Mouse (Mus musculus) left cerebral cortex, adult 2 months (tissue): ENCODE data around the gene Nav3. TPM values are rescaled to one million over a fixed set of nuclear protein-coding genes. Genes with fewer than 3 reads are reported as not detected.
A peak's percentile ranks its signal among the peaks of the same experiment; 100 is the strongest.

Experiments used
- DNase-seq, 2 experiments: peaks; one replicate each; pipeline ENCODE4 v3.0.0; 2021 to 2022; ENCODE audit warnings: low spot score in 2 of 2, mixed read lengths in 1 of 2; ENCODE audit errors: extremely low spot score in 1 of 2
- H3K27ac ChIP-seq: fragments of 200-600 bp; 2 replicates; pipeline ENCODE4 v1.8.1; 2022
- H3K4me3 ChIP-seq: fragments of 200-600 bp; 2 replicates; pipeline ENCODE4 v1.8.1; 2022
- CTCF ChIP-seq: fragments of 200-600 bp; IDR thresholded peaks from 2 replicates; pipeline ENCODE4 v1.8.1; 2022; ENCODE audit warnings: antibody characterized with exemption, mild to moderate bottlenecking, moderate library complexity
- intact Hi-C: fragments of 180-260 bp; cut with DNase I; formaldehyde crosslinking; loops from one replicate; pipeline ENCODE4 v1.15.1; 2025
- total RNA-seq, 2 experiments: library from RNA; stranded (reverse); gene quantifications; 2 replicates each; pipeline ENCODE4 v1.2.3; 2021

Nav3 gene
- total RNA-seq, 2 experiments from 2014 or later, result 116 to 136 TPM

- no peak overlapping the region for H3K4me3 ChIP-seq
- intact Hi-C loops, result no loop called here
- TF ChIP-seq CTCF, result no peak; the same call in 1 of the 2 replicates
- H3K27ac ChIP-seq, result no peak overlapping the region
- no peak for DNase-seq
These were observed 649.1 kb downstream of the Nav3 start for GRCm38 (mm10) chr10:109806782-109807493.

GRCm38 (mm10) chr10:109803441-109803840 is 652.6 kb downstream of the Nav3 start:
- no peak overlapping the region for H3K27ac ChIP-seq
- no peak overlapping the region for H3K4me3 ChIP-seq
- DNase-seq, result no peak
- no peak for TF ChIP-seq CTCF
- intact Hi-C loops, result no loop called here

GRCm38 (mm10) chr10:109802236-109802635 is 653.8 kb downstream of the Nav3 start:
- Histone ChIP-seq H3K27ac (no peak overlapping the region), H3K4me3 (no peak overlapping the region)
- no peak for TF ChIP-seq CTCF
- intact Hi-C loops, result no loop called here
- no peak for DNase-seq

DNA sequence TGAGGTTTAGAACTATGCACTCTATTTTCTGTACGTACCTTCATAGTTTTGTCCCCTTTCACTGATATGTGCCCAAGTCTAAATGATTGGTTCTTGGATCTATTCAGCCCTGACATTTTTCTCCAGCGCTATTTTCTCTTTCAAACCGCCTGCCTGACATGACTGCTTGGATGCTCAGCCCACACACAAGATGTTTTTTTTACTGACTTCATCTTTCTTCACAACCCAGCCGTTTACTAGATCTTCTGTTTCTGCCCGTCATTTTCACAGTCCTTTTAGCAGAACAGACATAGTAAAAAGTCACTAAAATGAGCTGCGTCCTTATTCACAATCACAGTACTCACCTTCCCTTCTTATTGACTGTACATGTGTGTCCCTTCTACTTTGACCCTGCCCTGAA is 656.8 kb downstream of the Nav3 start:
- H3K4me3 ChIP-seq, result no peak overlapping the region
- DNase-seq, result no peak
- peak overlapping the region; percentile 69 for H3K27ac ChIP-seq
- intact Hi-C loops, result loop anchor here (5.0 kb wide), 1 partner anchor 33 kb away; no protein-coding TSS in a partner anchor
- no peak for TF ChIP-seq CTCF

- Histone ChIP-seq H3K27ac (no peak overlapping the region; the same call in 1 of the 2 replicates), H3K4me3 (no peak overlapping the region)
- no peak for DNase-seq
- intact Hi-C loops, result loop anchor here (5.0 kb wide), 1 partner anchor 35 kb away; no protein-coding TSS in a partner anchor
- TF ChIP-seq CTCF, result no peak
These were observed 659.0 kb downstream of the Nav3 start for GRCm38 (mm10) chr10:109796981-109797380.

- intact Hi-C loops, result no loop called here
- DNase-seq, result no peak
- Histone ChIP-seq H3K27ac (no peak overlapping the region), H3K4me3 (no peak overlapping the region)
- no peak for TF ChIP-seq CTCF
These were observed 662.5 kb downstream of the Nav3 start for GRCm38 (mm10) chr10:109793491-109793890.

GRCm38 (mm10) chr10:109788728-109789127 is 667.3 kb downstream of the Nav3 start:
- intact Hi-C loops, result no loop called here
- Histone ChIP-seq H3K27ac (no peak overlapping the region), H3K4me3 (no peak overlapping the region)
- TF ChIP-seq CTCF, result no peak
- DNase-seq, result no peak

DNA sequence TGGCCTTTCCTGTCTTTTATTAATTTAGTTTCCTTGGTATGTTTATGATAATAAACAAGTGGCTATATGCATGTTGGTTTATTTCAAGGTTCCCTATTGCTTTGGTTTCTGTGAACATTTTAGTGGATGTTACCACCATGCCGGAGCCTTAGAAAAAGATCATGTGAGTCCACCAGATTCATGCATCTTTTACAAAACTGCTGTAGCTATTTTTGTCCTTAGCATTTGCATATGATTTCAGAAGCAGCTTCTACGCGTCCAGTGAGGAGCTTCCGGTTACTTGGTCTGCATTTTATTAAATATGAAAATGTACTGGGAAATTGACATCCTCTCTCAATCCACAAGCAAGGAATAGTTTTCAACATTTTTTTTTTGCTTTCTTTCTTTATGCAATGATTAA is 676.9 kb downstream of the Nav3 start:
- Histone ChIP-seq H3K4me3 (no peak overlapping the region), H3K27ac (peak overlapping the region; percentile 33; the same call in 1 of the 2 replicates)
- intact Hi-C loops, result no loop called here
- TF ChIP-seq CTCF, result no peak
- no peak for DNase-seq

GRCm38 (mm10) chr10:109769092-109769491 is 686.9 kb downstream of the Nav3 start:
- intact Hi-C loops, result no loop called here
- TF ChIP-seq CTCF, result no peak
- DNase-seq, result no peak
- peak overlapping the region; percentile 28; the same call in 1 of the 2 replicates for H3K27ac ChIP-seq
- H3K4me3 ChIP-seq, result no peak overlapping the region

DNA sequence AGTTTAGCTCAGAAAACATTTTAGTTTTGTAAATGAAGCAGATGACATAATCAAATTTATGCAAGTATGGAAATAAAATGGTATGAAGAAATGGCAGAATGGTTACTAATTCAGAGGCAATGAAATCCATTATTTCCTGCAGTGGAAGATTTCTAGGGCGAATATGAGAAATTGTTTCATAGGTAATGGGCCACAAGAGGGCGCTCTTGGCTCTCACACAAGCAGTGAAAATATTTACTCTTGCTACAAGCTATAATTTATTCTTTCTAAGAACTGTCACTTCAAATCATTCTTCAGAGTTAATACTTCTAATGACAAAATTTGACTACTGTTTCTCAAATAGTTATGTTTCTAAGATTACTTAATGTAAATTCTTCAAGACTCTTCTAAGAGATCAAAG is 690.4 kb downstream of the Nav3 start:
- no peak overlapping the region for H3K4me3 ChIP-seq
- peak; percentile 85 for TF ChIP-seq CTCF
- intact Hi-C loops, result loop anchor here (1.0 kb wide), 1 partner anchor 96 kb away; no protein-coding TSS in a partner anchor
- peak; percentile 63 to 73 for DNase-seq
- no peak overlapping the region for H3K27ac ChIP-seq

- no peak for TF ChIP-seq CTCF
- DNase-seq, result no peak
- intact Hi-C loops, result loop anchor here (1.0 kb wide), 1 partner anchor 97 kb away; no protein-coding TSS in a partner anchor
- Histone ChIP-seq H3K4me3 (no peak overlapping the region), H3K27ac (peak overlapping the region; percentile 26; the same call in 1 of the 2 replicates)
These were observed 691.4 kb downstream of the Nav3 start for GRCm38 (mm10) chr10:109764412-109765101.

GRCm38 (mm10) chr10:109758921-109759600 is 696.9 kb downstream of the Nav3 start:
- Histone ChIP-seq H3K27ac (peak overlapping the region; percentile 52; the same call in 1 of the 2 replicates), H3K4me3 (no peak overlapping the region)
- DNase-seq, result peak in 1 of 2 experiments; percentile 27
- intact Hi-C loops, result no loop called here
- TF ChIP-seq CTCF, result no peak
